Mouse (Mus musculus): ENCODE measurements at regions not wholly inside any gene's neighbourhood (a gene's known extent, or its start where the extent isn't known, plus 50 kb on each side); places are given as distances from the start of the nearest gene placed in this dataset.

DNA sequence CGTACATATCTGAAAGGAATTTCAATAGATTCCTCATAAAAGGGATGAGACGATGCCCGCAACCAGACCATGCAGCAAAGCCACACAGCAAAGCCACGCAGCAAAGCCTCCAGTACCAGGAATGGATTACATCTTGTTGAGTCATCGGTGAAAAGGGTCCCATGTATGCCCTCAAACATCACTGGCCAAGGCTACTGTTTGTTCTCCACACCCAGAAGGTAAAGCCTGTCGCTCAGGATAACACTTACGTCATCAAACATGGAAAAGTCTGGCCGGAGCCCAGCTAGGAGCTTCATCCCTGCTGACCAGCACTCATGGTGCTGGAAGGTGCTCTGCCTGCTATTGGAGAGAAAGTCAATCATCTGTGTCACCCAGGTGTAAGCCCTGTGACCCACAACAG, 275.7 kb downstream of the Hlx start:
- DNase-seq (ENCODE audit: low spot score), result no peak

DNA sequence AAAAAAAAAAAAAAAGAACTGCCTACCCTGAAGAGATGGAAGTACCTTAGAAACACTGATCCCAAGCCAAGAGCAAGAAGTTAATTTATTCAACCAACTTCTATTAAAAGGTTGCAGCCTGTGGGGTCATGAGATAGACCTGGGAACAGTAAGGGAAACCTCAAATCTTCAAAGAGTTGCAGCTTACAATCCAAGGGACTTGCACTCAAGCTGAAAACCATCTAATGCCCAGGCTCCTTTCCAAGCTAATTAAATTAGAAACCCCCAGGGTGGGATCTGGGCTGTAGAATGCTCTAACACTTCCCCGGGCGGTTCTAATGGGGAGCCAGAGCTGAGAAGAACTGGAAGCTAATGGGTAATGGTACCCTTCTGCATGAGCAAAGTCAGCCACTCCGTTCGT, 278.0 kb downstream of the Hlx start:
- no peak for DNase-seq (ENCODE audit: low spot score)

DNA sequence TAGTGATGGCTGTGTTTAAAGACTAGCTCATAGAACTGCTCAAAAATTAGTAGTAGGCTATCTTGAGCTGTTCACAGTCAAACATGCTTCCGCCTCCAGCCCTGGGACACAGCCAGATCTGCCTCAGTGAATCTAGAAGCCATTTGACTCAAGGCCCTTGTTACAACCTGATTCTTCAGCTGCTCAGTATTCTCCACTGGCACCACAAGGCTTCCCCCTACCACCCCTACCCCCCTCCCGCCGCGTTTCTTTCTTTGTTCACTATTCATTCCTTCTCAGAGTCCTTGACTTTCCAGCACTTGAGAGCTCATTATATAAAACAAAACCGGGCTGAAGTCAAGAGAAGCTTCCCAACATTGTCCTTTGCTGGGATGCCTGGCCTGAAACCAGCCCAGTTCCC, 278.7 kb downstream of the Hlx start:
- no peak for DNase-seq (ENCODE audit: low spot score)

DNA sequence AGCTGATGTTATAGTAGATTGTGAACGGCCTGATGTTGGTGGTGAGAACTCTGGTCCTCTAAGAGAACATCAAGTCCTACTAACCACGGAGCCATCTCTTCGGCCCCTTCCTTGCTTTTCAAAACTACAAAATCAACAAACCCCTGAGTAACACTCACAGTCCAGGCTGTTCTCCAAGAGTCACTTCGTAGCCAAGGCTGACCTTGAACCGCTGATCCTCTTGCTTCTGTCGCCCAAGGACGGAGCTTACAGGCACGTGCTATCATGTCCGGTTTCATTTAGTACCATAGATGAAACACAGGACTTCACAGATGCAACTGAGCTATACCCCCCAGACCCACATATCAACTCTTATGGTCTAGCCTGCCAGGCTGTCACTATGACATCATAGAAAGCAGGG, 279.4 kb downstream of the Hlx start:
- DNase-seq (ENCODE audit: low spot score), result no peak

DNA sequence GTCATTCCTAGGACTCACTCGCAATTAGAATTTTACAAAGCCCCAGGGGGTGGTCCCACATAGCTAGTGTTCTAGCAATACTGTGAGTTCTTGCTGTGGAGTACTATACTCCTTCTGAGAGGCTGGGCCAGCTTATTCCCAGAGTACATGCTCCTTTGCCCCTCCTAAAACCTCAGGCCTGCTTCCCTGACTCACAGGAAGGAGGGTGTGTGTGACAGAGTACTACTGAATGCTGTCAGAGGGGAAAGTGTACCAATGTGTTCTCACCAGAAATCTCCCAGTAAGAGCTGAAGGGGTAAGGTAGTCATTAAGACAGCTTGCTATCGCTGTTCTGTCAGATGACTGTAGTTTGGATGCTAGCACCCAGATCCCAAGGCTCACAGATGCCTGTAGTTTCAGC, 280.7 kb downstream of the Hlx start:
- no peak for DNase-seq (ENCODE audit: low spot score)

DNA sequence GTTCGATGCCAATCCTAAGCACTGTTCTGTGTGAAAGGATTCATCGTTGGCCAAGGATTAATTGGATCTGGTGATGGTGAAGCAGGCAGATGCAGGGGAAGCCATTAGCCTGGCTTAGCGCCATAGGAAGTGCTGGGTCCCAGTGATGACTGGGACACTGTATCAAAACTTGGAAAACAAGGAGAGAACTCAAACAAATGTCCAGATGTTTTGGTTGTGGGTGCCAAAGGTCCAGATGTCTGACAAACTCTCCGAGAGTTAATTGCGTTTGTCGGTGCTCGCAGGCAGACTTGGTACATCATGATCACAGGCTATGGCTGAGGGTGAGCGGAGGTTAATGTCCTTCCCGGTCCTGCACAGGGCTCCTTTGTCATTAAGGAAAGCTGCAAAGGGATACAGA, 283.4 kb downstream of the Hlx start:
- DNase-seq (ENCODE audit: low spot score), result no peak

DNA sequence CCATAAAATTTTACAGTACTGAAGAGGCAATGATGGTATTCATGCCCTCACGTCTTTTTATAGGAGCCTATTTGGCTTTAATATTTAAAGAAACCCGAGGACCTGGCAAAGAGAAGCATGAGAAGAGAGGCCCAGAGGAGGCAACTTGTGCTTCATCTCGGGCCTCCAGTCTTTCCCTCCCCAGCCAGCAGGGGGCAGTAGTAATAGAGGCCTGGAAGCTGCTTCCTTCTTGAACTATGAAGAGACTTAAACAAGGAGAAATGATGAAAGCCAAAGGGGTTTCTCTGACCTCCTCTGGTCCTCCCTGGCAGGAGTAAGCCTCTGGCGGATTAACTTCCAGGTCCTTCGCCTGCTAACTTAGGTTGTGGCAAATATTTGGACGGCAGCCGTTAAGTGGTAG, 284.5 kb downstream of the Hlx start:
- peak; percentile 62 for DNase-seq (ENCODE audit: low spot score)

DNA sequence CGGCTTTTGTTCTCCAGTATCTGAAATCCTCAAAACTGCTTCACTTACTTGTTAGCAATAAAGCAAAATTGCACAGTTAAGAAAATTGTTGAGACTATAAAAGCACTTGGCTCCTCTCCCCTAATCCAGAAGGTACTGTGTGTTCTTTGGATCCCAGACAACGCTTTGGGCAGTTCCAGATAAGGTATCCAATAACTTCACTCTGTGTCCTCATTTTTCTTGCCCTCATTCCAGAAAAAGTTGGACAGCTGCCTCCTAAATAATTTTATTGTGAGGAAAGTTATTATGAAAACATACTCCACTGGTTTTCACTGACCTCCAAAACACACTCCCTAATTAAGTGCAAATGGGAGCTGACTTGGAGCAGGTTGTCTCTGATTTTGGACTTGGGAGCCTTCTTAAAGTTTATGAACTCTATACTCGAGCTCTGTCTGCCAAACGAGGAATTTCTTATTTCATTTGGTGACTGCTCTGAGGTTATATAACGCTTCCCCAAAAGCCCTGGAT, 285.2 kb downstream of the Hlx start:
- DNase-seq (ENCODE audit: low spot score), result no peak

DNA sequence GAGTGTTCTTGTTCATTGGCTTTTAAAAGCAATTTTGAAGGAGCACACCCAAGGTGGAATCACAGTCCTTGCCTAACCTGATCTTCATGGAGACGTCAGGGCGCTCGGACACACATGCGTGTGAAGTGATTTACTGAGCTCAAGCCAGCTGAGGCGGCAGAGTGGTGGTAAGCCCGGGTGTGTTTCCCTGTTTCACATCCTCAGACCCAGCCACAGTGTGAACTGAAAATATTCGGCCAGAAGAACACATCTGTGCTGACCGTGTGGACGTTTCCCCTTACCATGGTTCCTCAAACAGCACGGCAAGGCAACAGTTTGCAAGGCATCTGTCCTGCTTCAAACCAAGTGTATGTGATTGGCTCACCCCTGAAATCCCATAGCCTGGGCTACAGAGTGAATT, 288.2 kb downstream of the Hlx start:
- no peak for DNase-seq (ENCODE audit: low spot score)

DNA sequence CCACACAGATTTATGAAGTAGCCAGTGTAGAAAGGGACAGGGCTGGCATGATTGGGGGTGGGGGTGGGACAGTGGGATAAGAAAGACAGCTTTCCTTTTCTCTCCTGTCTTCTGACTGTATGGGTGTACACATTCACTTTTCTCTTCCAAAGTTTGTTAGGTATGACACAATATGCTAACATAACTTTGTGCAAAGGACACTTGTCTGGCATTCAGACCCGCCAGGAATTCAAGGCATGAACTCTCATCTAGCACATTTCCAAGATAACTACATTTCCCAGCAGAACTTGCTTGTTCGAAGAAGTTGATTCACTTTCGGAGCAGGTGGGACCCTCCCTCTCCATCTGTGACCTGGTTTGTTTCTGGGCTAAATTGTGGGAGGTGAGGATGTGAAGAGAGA, 289.7 kb downstream of the Hlx start:
- no peak for DNase-seq (ENCODE audit: low spot score)

DNA sequence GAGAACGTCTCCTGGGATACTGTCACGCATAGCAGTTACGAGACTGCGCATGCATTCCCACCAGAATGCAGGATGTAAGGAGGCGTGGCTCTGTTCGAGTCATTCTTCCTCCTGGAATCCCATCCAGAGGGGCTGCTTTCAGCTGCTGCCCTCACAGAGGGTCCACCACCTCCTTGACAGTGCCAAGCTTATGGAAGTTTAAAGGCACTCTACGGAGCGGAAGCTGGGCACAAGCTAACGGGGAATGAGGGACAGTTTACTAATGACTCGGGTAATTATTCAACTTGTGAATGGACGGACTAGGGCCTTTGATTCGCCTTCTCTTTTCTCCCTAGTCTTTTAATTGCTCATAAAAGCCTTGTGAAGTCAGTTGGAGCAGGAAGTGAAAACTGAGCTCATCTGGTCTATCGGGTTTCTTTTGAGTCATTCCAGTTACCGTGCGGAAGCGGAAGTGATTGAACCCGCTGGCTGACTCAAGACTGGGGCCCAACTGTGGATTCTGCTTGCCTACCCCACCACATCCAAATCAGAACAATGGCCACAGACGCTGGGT, 291.3 kb downstream of the Hlx start:
- peak; percentile 49 for DNase-seq (ENCODE audit: low spot score)

DNA sequence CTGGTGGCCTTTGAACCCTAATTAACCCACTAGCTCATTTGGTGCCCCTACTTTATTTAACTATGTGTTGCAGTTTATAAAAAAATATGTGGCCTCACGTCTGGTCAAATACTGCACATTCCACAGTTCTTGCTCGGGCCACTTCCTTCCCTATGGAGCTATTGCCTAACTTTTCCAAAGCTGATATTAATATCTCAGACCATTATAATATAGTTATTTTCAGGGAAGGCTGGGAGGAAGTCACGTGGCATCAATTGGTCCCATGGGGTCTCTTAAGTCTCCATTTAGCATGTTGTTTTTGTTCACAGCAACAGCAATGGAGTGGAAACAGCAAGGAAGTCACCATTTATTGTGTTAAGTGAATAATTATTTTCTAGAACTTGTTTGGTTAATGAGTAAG, 292.9 kb downstream of the Hlx start:
- DNase-seq (ENCODE audit: low spot score), result no peak

DNA sequence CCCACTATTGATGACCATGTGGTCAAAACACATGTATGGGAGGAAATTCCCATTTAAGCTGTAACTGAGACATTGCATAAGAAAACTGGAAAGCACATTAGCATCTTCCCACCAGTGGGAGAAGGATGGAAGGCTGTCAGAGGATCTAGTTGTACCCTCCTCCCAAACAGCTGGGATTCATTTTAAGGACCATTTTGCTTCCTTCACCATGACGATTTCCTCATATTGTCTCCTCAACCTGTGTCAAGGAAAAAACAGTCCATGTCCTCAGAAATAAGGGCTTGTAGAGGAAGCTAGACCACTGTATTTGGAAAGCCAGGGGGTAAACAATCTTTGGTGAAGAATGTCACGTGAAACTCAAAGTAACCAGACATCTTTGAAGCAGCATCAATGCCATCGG, 296.0 kb downstream of the Hlx start:
- no peak for DNase-seq (ENCODE audit: low spot score)

DNA sequence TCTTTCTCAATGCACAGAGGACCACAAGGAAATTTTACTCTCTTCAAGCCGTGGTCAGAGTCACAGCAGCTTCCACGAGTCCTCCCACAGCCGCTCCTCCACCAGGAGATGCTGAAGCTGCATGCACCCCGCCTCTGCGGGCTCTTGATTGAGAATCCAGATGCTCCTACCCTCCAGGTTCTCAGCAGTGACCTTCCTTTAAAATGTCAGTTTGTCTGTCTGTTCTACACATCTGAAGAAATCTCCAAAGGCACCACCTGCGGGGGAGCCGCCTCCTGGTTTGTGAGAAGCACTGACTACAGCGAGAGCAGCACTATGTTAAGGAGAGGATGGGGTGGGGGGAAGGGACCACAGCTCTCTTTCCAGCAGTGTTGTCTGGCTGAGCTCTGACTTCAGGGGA, 303.8 kb downstream of the Hlx start:
- DNase-seq (ENCODE audit: low spot score), result no peak

DNA sequence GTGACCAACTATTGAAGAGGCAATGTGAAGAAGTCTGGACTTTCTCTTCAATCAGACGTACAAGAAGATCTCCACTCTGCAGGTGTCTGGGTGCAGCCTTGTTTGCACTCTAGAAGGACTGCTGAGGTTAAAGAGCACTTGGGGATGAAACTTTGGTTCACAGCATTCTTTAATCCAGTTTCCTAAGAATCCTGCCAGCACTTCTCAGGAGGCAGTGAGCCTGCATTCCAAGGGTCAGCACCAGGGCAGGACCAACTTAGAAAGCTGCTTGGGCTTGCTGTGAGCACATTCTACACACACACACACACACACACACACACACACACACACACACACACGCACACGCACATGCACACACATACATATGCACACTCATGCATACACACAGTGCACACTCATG, 304.4 kb downstream of the Hlx start:
- no peak for DNase-seq (ENCODE audit: low spot score)

DNA sequence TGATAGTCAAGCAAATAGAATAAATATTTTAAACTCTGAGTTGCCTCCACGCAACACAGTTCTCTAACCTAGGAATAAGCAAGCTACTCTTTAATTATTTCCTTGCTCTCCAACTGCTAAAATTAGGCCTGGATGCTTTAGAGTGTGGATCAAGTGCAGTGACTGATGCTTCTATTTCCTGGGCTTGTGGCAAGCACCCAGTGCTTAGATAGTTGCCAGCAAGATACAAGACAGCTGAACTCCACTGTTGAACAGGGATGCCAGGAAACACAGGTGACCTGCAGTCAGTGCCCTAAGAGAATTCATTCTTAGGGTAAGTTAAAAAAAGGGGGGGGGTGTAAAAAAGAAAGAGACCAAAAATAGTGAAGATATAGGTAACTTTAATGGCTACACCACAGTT, 306.7 kb downstream of the Hlx start:
- DNase-seq (ENCODE audit: low spot score), result no peak

DNA sequence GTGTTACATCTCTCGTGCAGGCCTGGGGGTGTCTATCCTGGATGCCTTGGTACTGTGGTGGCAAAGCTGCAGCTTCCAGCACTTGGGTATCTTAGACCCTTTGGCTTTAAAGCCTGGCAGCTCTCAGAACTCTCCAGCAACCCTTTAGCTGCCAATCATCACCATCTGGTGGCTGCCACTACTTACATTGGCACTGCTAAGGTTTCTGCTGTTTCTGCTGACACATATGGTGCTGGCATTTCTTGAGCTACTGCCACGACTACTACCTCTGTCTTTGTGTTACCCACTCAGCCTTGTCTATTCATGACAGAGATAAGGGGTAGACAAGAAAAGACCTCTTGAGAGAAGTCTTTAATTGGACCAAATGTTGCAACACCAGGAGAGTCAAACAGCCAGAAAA, 308.4 kb downstream of the Hlx start:
- no peak for DNase-seq (ENCODE audit: low spot score)

DNA sequence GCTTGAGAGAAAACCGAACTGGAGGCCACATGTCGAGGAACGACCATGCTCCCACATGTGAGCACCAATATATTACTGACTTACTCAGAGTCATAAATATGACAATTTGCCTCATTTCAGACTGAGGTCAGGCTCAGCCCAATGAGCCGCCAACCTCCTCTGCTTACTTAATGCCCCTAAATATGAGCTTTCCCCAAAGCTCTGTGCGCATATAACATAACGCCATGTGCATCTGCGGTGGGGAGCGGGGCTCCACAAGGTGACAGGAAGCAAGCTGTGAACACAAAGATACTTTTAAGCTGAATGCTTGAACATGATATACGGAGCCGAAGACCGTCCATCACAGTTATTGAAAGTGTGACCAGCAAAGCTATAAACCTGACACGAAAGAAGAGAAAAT, 319.8 kb downstream of the Hlx start:
- no peak for DNase-seq (ENCODE audit: low spot score)

DNA sequence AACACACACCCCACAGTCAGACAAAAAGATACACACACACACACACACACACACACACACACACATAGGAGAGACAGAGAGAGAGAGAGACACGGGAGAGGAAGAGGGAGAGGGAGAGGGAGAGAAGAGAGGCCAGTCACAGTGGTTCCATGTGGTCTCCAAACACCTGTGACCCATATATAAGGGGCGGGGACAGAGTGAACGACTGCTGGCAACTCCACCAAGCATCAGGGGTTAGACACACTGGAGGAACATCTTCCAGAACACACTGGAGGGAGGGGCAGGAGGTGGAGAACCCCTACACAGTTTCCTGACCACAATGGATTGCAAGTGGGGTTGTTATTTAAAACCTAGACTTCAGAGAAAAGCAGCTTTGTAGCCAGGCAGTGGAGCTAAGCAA, 321.4 kb downstream of the Hlx start:
- DNase-seq (ENCODE audit: low spot score), result no peak

DNA sequence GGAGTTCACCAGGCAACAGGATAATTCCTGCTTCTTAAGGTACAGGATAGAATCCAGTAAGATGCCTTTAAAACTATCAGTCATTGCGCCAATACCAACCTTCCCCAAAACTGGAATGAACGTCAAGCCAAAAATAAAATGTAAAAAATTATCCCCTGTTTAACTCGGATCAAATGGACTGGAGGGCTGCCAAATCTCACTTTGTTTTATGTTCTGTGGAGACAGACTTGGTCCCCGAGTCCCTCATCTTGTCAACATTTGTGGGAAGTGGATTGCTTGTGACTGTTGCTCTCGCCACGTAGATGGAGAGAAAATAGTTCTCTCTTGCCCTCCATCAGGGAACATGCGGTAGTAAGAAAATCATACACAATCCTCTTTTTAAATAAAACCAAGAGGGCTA, 322.4 kb downstream of the Hlx start:
- DNase-seq (ENCODE audit: low spot score), result no peak

DNA sequence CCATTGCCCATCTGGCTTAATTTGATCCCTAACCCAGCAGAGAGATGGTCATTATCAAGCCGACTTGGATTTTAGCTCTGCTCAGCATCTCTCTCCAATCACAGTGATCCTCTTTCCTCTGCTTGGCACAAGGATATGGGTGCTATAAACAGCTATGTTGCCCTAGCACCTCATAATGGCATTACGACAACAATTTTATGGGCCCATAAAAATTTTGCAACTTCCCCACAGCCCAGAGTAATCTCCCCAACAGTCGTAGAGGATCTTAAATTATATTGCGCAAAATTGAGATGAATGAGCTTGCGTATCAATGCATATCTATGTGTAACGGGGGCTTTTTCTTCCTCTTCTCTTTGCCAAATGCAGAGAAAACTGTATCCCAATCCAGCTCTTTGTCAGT, 329.4 kb downstream of the Hlx start:
- no peak for DNase-seq (ENCODE audit: low spot score)

DNA sequence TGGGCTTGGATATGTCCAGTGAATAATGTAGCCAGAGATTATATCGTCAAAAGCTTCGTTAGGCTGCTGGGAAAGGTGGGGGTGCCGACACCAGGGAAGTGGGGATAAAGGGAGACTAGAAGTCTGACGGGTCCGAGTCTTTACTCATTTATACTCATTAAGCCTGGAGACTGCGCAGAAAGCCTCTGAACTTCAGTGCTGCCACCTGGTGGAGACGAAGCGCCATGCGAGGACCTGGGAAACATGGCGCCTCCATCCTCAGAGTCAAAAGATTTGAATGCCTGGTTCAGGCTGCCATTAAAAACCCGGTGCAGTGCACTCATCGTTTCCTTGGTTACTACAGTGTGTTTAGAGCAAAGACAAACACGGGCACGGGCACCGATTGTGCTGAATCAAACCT, 337.2 kb downstream of the Hlx start:
- DNase-seq (ENCODE audit: low spot score), result peak; percentile 62

DNA sequence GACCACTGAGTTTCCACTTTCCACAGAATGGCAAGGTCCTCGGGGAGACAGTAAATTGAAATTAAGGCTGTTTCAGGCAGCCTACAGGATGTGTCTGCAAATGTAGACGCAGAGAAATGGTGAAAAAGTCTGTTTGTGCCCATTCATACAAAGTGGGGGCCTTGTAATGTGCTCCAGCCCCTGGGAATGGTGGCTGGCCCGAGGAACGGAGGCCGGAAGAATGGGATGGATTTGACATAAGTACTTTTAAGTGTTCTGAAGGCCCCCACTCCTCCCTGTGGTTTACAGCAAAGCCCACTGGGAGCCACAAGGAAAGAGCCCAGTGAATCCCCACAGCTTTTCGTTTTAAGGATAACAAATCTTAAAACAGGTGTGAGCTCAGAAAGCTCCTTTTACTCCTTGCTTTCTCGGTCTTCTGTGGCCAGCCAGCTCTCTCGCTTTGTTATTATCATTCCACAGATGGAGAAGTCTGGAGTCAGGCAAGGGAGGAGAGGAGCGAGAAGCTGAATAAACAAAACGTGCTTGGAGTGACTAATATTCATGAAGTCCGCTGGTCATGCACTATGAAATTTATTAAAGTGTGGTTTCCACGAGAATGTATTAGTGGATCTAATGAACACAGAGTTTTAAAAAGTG, 337.7 kb downstream of the Hlx start:
- no peak for DNase-seq (ENCODE audit: low spot score)

DNA sequence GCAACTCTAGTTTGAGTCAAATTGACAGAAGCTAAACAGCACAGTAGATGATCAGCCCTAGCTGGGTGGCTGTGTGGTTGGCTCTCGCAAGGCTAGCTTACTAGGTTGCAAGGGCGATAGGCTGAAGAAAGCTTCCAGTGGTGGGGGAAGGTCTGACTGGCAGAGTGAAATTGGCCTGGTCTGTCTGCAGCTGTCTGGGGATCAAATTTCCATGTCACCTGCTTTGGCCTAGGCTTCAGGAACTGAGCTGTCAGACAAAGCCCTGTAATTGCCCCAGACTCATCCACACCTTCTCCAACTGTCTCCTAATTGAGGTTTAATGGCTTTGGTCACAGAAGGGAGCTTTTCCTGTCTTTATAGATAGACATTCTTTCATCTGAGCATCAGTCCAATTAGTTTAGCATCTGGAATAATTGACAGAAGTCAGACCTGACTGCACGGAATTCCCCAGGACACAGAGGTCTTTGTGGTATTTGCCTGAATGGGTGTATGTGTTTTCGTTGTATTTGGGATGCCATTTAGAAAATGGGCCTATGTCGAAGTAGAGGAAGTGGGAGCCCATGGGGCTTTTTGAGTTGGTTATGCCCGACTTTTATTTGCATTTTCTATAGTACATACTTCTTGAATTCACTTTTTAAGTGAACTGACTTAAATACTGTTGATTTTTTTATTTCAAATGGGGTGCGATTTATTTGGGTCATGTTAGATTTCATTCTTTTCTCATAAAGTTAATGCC, 348.2 kb downstream of the Hlx start:
- DNase-seq (ENCODE audit: low spot score), result peak; percentile 49

Data from embryo, embryonic 10 days (tissue).